Mouse (Mus musculus) spleen, adult 2 months (tissue): ENCODE measurements around the gene Slc24a3.

ENCODE experiments used
- CTCF ChIP-seq: fragments of 200-500 bp; IDR thresholded peaks from 2 replicates; pipeline ENCODE4 v1.5.1; 2011; ENCODE audit warnings: mild to moderate bottlenecking, inconsistent platforms; ENCODE audit not compliant: insufficient read depth, insufficient read length, insufficient replicate concordance; ENCODE audit errors: extremely low read depth
- POLR2A ChIP-seq: fragments of 200-500 bp; IDR thresholded peaks from 2 replicates; pipeline ENCODE4 v1.6.1; 2011; ENCODE audit warnings: low read depth, low read length, inconsistent platforms

DNA sequence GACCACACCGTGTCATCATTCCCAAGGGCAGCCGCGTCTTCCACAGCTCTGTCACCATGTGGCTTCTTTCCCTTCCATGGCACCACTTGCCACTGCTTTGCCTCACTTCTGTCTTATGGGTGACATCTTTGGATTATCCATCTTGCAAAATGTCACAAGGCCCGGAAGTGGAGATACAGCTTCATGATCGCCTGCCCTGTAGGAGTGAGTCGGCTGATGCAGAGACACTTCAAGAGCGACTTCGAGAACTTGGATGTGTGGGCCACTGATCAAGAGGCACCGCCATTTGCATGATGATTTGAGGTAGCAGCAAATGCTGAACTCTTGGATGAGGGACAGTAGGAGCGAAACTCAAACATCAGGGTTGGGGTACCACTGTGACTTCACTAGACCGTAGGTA lies 46.0 kb downstream of the Slc24a3 start:
- TF ChIP-seq CTCF (no peak), POLR2A (no peak)
